Mouse (Mus musculus) T-helper 17 cell (primary cell): Measurements from ENCODE around the gene Riox2.
"Not testable (repeated sequence)": the region's sequence is repeated elsewhere in the genome, so short reads cannot be mapped to it uniquely, and the experiment has no call there.

Source experiments
- in situ Hi-C, 2 experiments: fragments of 300-600 bp; cut with MboI, MseI; formaldehyde crosslinking; loops; 1 replicate in 1 of 2; 2 replicates in 1 of 2; pipeline ENCODE4 v1.15.1; 2025; ENCODE audit warnings: high pct_unique_total_duplicates in 2 of 2

Riox2 gene

DNA sequence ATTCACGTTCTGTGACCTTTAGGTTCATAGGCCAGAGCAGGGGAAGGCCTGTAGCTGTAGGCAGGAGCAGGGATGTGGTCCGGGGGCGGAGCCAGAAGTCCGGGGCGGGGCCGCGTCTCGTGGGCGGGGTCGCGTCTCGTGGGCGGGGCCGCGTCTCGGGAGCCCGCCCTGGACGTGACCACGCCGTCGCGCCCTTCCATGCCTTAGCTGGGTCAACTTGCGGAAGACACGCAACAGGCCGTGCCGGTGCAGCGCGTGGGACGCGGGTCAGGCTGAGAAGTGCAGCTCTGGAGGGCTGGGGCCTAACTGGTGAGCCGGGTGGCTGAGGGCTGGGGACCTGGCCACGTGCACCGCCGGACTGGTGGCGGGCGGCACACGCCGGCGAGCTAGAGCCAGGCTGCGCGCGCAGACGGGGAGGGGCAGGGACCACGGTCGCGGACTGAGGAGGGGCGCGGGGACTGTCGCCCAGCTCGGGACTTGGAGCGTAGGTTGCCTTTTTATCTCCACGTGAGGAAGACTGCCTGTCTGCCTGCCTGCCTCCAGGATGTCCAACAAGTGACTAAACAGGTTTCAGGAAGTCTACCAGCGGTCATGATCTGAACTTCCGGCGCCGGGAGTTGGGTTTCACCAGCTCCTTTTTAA is at the start of gene Riox2:
Gene Riox2 (plus strand): TSS at position 139 of the 642 bp plus-strand sequence.
- in situ Hi-C loops = no loop called here

- in situ Hi-C loops = loop anchor here in 1 of 2 experiments (10.0 kb wide), 1 partner anchor 1517 kb away; no protein-coding TSS in a partner anchor
Measured at GRCm38 (mm10) chr16:59427960-59428359, 43.6 kb upstream of the Riox2 start.

DNA sequence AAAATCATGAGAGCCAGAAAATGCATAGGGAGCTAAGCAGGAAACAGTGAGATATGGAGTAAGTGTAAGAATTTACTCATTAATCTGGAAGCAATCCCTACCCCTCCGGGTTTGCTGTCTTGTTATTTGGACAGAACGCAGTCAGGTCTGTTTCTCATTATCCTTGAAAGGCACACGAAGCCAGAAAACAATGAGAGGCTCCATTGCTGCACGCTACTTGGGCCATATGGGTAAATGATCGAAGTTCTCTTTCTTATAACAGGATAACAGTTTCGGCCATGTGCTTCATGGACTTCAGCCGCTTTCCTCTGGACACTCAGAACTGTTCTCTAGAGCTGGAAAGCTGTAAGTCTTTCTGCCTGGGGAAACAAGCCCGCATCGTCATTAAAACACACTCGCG is 38.4 kb upstream of the Riox2 start:
- in situ Hi-C loops = no loop called here

DNA sequence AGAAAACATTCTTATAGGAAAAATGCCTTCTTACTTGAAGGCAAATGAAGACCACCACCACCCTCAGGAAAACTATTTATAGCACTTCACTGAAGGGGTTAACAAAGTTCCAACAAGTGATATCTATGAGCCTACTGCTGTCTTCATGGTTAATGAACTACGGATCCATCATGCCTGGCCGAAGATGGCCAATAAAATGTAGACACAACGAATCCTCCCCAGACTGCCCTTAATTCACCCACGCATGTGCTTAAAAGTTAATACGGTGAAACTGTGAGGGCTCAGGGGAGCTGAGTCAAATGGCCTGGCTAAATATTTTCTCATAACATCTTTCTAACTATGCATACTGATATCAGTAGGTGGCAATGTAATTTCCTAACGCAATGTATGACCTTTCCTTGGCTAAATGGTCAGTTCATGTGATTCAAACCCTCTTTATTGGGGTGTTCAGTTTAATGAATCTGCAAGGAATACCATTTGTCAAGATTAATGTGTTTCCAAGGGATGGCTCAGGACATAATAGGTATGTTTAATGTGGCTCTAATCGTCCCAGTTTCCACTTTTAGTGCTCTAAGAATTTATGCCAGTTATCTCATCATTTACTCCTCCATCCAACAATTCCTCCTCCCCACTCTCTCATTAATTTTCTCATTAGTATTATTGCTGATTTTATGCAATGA is 26.6 kb upstream of the Riox2 start:
- in situ Hi-C loops = loop anchor here in 1 of 2 experiments (10.0 kb wide), 1 partner anchor 900 kb away; no protein-coding TSS in a partner anchor

DNA sequence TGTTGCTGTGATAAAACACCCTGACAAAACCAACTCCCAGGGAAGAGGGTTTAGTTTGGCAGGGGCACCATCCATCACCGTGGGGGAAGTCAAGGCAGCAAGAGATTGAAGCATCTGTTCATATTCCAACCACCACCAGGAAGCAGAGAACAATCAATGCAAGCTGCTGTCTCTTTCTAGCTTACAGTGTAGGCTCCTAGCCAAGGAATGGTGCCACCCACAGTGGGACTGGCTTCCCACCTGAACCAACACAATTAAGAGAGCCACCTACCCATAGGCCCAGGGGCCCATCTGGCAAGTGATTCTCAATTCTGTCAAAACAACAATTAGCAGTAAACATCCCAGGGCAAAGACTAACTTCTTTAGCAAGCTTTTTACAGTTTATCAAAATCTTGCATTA is 23.4 kb upstream of the Riox2 start:
- in situ Hi-C loops = loop anchor here in 1 of 2 experiments (10.0 kb wide), 1 partner anchor 903 kb away; no protein-coding TSS in a partner anchor

DNA sequence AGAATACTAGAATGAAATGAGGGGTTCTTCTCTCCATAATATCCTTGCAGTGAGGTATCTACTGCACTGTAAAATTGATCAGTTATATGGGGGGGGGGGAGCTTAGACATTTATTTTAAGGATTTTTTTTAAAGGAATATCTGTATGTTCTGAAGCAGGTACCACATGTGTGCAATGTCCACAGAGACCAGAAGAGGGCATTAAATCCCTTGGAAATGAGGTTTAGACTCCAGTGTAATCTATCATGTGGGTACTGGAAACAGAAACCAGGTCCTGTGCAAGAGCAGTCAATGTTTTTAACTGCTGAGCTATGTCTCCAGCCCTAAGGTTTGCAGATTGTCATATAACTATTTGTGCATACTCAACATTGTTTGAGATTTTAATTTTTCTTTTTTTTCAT is 22.5 kb upstream of the Riox2 start:
- in situ Hi-C loops = loop anchor here in 1 of 2 experiments (10.0 kb wide), 1 partner anchor 904 kb away; no protein-coding TSS in a partner anchor

DNA sequence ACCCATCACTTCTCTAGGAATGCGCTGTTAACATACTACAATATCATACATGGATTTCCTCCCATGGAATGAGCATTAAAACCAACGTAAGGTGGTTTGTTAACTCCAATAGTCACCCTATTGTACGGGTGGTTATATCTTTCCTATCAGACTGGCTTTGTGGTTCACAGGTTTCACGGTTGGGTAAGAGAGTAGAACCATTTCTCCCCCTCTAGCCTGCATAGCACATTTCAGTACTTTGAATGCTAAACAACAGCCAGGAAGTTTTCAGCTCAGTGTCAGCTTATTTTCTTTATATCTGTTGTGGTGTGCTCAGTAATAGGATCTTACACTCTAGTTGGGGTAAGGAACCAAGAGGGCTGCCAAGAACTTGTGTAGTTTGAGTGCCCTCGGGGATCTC is 19.8 kb upstream of the Riox2 start:
- in situ Hi-C loops = no loop called here

GRCm38 (mm10) chr16:59459259-59459861 is 12.2 kb upstream of the Riox2 start:
- in situ Hi-C loops = not testable (repeated sequence)

DNA sequence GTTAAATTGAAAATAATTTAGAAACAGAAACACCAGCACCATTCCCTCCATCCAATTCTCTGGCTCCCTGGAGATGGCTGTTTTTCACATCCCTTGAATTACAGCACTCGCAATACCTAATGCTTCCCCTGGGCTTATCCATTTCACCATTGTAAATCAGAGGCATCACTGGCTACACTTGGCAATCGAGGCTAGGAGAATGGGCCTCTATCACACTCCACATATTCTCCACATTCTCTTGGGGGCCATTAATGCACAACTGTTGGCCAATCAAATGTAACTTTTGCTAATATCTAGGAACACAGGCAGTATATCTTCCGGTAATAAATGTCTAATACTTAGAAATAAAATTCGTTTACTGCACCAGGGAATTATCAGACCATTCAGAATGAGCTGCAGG is 8.0 kb upstream of the Riox2 start:
- in situ Hi-C loops = no loop called here

DNA sequence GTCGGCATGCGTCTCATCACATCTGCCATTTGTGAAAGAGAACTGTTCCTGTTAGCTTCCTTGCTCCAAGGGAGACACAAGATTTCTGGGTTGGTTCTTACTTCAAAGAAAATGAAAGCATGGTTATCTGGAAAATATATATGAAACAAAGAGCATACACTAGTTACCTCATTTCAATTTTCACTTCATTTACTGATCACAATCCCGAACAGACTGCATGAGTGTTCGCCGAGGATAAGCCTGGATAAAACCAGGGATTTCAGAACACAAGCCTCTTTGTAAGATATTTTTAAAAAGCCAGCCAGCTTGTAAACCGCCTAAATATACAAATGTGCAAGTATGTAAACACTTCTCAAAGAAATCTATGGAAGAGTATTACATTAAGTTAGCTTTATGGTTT is 7.6 kb upstream of the Riox2 start:
- in situ Hi-C loops = no loop called here

DNA sequence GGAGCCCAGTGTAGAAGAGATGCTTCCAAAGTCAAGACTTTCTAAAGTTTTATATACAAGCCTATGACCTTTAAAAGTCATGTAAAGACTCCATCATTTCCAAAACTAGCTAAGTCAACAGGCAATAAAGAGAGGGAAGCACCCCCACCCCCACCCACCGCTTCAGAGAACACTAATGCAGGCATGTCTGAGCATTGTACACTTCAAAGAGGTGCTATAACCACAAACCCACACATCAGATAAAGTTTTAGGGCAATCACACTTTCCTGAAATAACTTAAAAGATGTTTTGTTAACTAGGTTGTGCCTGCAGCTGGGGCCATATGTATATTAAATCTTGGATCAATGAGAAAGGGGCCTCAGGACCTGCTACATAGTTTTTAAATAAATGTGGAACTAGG is 1.7 kb upstream of the Riox2 start:
- in situ Hi-C loops = no loop called here

DNA sequence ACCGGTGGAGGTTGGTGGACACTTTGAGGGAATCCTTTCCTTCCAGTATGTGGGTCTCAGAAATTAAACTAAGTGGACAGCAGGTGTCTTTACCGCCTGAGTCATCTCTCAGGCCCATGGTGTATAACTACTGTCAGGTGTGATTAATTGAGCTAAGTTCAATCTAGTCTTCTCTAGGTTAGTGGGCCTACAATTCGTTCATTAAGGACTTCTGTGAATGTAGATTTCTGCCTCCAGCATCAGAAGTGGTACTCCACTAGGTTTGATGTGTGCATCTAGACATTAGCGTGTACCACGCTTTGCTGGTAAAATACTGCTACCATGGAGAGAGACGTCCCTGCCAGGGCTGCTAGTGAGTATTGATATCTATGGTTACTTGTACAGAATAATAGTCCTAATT is 971 bp downstream of the Riox2 start:
- in situ Hi-C loops = no loop called here

GRCm38 (mm10) chr16:59474788-59475187 is 3.2 kb downstream of the Riox2 start:
- in situ Hi-C loops = loop anchor here (5.0 to 25.0 kb wide), 3 partner anchors 43 to 762 kb away; partner anchors contain the start of gene Gpr15 (in 1 of the 2)

DNA sequence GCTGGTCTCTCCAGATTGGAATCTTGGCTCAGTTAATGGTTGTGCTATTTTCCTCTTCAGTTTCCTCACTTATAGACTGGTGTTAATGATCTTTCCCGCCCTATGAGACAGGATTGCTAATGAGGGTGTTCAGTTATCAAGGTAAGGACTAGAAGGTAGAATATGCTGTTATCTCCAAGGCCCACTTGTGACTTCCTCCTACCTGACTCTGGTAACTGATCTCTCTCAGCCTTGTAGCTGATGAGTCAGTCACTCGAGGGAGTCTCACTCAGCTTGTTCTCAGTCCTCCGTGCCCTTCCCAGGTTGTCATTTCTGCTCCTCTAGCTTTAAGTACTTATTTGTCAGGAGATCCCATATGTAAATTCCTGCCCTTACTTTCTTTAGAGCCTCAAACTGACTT is 6.4 kb downstream of the Riox2 start:
- in situ Hi-C loops = loop anchor here (5.0 to 25.0 kb wide), 3 partner anchors 39 to 766 kb away; partner anchors contain the start of gene Gpr15 (in 1 of the 2)

- in situ Hi-C loops = loop anchor here in 1 of 2 experiments (25.0 kb wide), 1 partner anchor 775 kb away; the partner anchor contains the start of gene Gpr15
Measured at GRCm38 (mm10) chr16:59487239-59487638, 15.7 kb downstream of the Riox2 start.

DNA sequence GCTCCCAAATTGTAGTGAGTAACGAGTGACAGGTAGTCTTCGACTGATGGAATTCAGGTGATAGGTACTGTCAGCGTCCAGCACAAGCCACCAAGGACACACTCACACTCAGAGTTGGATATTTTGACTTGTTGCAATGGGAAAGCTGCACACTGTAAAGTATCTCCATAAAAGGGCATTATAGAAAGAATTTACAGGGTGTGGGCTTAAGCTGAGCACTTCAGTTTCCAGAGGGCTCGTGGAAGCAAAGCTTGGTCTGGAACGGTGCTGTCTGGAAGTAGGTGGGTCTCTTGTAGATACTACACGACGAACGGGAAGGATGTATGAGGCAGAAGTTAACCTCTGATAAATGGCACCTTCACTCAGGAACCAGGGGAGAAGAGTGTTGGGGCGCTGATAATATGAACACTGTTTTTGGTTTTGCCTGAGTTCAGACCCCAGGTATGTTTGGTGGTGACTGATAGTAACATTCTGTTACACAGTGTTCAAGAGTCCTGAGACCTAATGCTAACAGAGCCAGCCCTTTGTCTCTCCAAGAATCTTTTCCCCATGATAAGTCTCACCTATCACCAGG is 16.5 kb downstream of the Riox2 start:
- in situ Hi-C loops = loop anchor here in 1 of 2 experiments (25.0 kb wide), 1 partner anchor 776 kb away; the partner anchor contains the start of gene Gpr15

DNA sequence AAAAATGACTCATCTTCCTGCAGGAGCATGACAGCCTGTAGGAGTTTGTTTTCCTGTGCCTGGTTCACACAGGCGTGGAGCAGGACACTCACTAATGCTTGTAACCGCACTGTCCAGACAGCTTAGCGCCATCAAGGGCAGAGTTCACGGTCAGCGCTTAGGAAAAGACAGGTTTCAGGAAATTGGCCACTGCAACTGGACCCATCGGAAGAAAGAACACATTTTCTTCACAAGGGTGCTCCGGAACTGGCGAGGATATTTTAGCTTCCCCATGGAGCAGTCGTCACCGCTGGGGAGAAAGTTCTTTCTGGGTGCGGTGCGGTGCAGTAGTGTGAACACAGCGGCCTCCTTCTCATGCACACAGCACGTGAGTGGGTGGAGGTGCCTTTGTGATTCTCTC is 21.6 kb downstream of the Riox2 start:
- in situ Hi-C loops = loop anchor here in 1 of 2 experiments (25.0 kb wide), 1 partner anchor 781 kb away; the partner anchor contains the start of gene Gpr15

- in situ Hi-C loops = loop anchor here in 1 of 2 experiments (25.0 kb wide), 1 partner anchor 786 kb away; the partner anchor contains the start of gene Gpr15
Measured at GRCm38 (mm10) chr16:59497947-59498346, 26.4 kb downstream of the Riox2 start.

DNA sequence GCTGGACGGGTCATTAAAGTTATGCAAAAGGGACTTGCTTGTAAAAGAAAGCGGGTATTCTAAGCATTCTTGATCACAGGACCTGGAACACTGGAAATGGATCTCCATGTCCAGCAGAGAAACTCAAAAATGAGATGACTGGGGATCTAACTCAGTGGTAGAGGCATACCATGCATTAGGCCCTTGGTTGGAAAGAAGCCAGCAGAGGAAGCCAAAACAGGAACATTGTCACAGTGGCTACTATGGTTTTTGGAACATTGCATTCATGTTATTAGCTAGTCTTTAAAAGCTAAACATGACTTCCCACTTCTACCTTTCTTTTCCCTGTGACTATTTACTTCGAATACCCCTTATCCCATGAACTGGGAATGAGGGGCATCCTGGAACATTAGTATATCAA is 27.6 kb downstream of the Riox2 start:
- in situ Hi-C loops = loop anchor here in 1 of 2 experiments (25.0 kb wide), 1 partner anchor 787 kb away; the partner anchor contains the start of gene Gpr15

DNA sequence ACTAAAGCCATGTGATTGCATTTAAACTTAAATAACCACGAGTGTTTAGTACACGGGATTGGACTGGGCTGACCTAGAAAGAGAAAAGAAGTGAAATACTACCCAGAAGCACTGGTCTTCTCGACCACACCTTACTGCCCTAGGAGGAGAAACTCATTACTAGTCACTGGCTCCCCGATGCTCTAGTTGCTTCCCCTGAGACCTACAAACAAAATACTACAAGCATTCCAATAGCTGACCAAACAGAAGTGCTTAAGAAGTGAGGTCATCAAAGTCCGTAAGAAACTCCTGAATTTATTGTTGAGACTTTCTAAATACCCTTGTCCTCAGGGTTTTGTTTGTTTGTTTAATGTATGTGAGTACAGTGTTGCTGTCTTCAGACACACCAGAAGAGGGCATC is 38.3 kb downstream of the Riox2 start:
- in situ Hi-C loops = no loop called here

GRCm38 (mm10) chr16:59515169-59515568 is 43.6 kb downstream of the Riox2 start:
- in situ Hi-C loops = loop anchor here (5.0 kb wide), 2 partner anchors 38 to 87 kb away; partner anchors contain the start of gene Crybg3 (in 1 of the 2)
